Mouse (Mus musculus) ES-E14 (cell line): ENCODE results near the gene Zfp653.

ENCODE experiments used
- CHD2 ChIP-seq: IDR thresholded peaks from 2 replicates; pipeline ENCODE4 v1.6.1; 2014; ENCODE audit warnings: mild to moderate bottlenecking, low read depth, low read length, inconsistent platforms
- HCFC1 ChIP-seq: IDR thresholded peaks from 2 replicates; pipeline ENCODE4 v1.6.1; 2012; ENCODE audit warnings: low read length, inconsistent platforms, borderline replicate concordance; ENCODE audit not compliant: insufficient read depth
- MAFK ChIP-seq: IDR thresholded peaks from 2 replicates; pipeline ENCODE4 v1.6.1; 2014; ENCODE audit warnings: mild to moderate bottlenecking, low read depth, low read length, inconsistent platforms; ENCODE audit not compliant: insufficient read depth
- ZC3H11A ChIP-seq: IDR thresholded peaks from 2 replicates; pipeline ENCODE4 v1.6.1; 2012; ENCODE audit warnings: low read depth, mild to moderate bottlenecking, inconsistent platforms, low read length, borderline replicate concordance
- ZNF384 ChIP-seq: IDR thresholded peaks from 2 replicates; pipeline ENCODE4 v1.6.1; 2012; ENCODE audit warnings: low read depth, low read length, inconsistent platforms

DNA sequence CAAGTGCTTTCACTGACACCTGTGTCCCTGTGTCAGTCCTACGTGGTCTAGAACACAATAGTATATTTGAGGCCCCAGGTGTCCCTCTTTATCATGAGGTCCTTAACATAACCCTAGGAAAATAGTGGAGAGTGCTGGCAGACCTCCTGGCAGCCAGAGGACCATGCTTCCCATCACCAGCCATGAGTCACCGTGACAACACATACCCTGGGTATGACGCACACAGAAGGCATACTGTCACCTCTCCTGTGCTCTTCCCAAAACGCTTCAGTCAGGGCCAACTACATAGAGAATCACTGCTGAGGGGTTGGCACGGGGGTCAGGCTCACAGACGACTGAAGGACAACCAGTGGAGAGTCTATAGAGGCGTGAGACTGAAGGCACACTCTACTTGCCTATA is 18.8 kb upstream of the Zfp653 start:
- TF ChIP-seq ZNF384: no peak
- no peak for TF ChIP-seq ZC3H11A
- TF ChIP-seq MAFK: no peak
- no peak for TF ChIP-seq CHD2
- no peak for TF ChIP-seq HCFC1
